Mouse (Mus musculus) olfactory bulb, adult 2 months (tissue): Measurements from ENCODE around the gene Eva1c.

Experiments
- CTCF ChIP-seq: fragments of 200-500 bp; IDR thresholded peaks from 2 replicates; pipeline ENCODE4 v1.5.1; 2012; ENCODE audit warnings: low read depth, mild to moderate bottlenecking, low read length, moderate library complexity; ENCODE audit not compliant: insufficient read depth
- POLR2A ChIP-seq: fragments of 200-500 bp; IDR thresholded peaks from 2 replicates; pipeline ENCODE4 v1.6.1; 2012; ENCODE audit warnings: mild to moderate bottlenecking, low read depth, low read length, moderate library complexity; ENCODE audit not compliant: insufficient read depth

GRCm38 (mm10) chr16:90812086-90812485 lies 14.4 kb upstream of the Eva1c start:
- TF ChIP-seq CTCF (no peak), POLR2A (no peak)
